Mouse (Mus musculus) spleen, adult 2 months (tissue): ENCODE results near the gene Adap2. TPM values are rescaled to one million over a fixed set of nuclear protein-coding genes. Genes with fewer than 3 reads are reported as not detected.

Source experiments
- DNase-seq, 2 experiments: peaks; one replicate each; pipeline versions ENCODE4 v3.0.0 to v3.0.0-alpha.2; 2012 to 2021; ENCODE audit warnings: low spot score in 2 of 2, low read depth in 1 of 2
- H3K27ac ChIP-seq: fragments of 200-500 bp; 2 replicates; pipeline ENCODE4 v1.5.1; 2012; ENCODE audit warnings: low read length, inconsistent platforms; ENCODE audit not compliant: insufficient read depth
- H3K27me3 ChIP-seq: fragments of 200-500 bp; 2 replicates; pipeline ENCODE4 v1.6.1; 2012; ENCODE audit warnings: mild to moderate bottlenecking, moderate library complexity, low read length, inconsistent platforms; ENCODE audit not compliant: control insufficient read depth, insufficient read depth
- H3K36me3 ChIP-seq: fragments of 200-500 bp; 2 replicates; pipeline ENCODE4 v1.6.1; 2012; ENCODE audit warnings: mild to moderate bottlenecking, low read length, inconsistent platforms; ENCODE audit not compliant: control insufficient read depth, insufficient read depth
- H3K4me1 ChIP-seq: fragments of 200-500 bp; 2 replicates; pipeline ENCODE4 v1.6.1; 2011; ENCODE audit warnings: inconsistent platforms; ENCODE audit not compliant: control insufficient read depth, insufficient read depth, insufficient read length
- H3K4me3 ChIP-seq: fragments of 200-500 bp; 2 replicates; pipeline ENCODE4 v1.5.1; 2011; ENCODE audit warnings: mild to moderate bottlenecking, inconsistent platforms; ENCODE audit not compliant: insufficient read depth, insufficient read length; ENCODE audit errors: extremely low read depth
- CTCF ChIP-seq: fragments of 200-500 bp; IDR thresholded peaks from 2 replicates; pipeline ENCODE4 v1.5.1; 2011; ENCODE audit warnings: mild to moderate bottlenecking, inconsistent platforms; ENCODE audit not compliant: insufficient read depth, insufficient read length, insufficient replicate concordance; ENCODE audit errors: extremely low read depth
- POLR2A ChIP-seq: fragments of 200-500 bp; IDR thresholded peaks from 2 replicates; pipeline ENCODE4 v1.6.1; 2011; ENCODE audit warnings: low read depth, low read length, inconsistent platforms
- WGBS: fragments of 180-500 bp; shearing (Covaris S2); methylation state at CpG from one replicate; pipeline ENCODE4 v1.1.7; 2018; 5-methylcytosine and 5-hydroxymethylcytosine counted together
- polyA plus RNA-seq: library from polyadenylated mRNA; depleted of rRNA; stranded (reverse); fragments of >200 nt; gene quantifications from 2 replicates; pipeline ENCODE4 v1.2.3, GENCODE M21; 2012

Adap2 gene
- polyA plus RNA-seq, 1 experiment: 16.4 TPM

GRCm38 (mm10) chr11:80193827-80194226 is 39.9 kb downstream of the Adap2 start:
- no peak for DNase-seq
- Histone ChIP-seq H3K27ac (no peak overlapping the region), H3K27me3 (no peaks in the 10 kb centered on the region), H3K4me3 (no peak overlapping the region), H3K36me3 (peaks cover 14% of the 10 kb centered on the region), H3K4me1 (no peaks in the 10 kb centered on the region)
- WGBS: 92% methylated on average over 4 of the region's 4 CpGs
- TF ChIP-seq CTCF: no peak
- TF ChIP-seq POLR2A: no peak

- Histone ChIP-seq H3K4me3 (no peak overlapping the region), H3K36me3 (peaks cover 13% of the 10 kb centered on the region), H3K4me1 (no peaks in the 10 kb centered on the region), H3K27me3 (no peaks in the 10 kb centered on the region), H3K27ac (no peak overlapping the region)
- 88% methylated on average over 7 of the region's 7 CpGs for WGBS
- TF ChIP-seq POLR2A (no peak), CTCF (no peak)
- no peak for DNase-seq
Observed at GRCm38 (mm10) chr11:80196351-80196750, 42.4 kb downstream of the Adap2 start.

- H3K27ac ChIP-seq: no peak overlapping the region
- no peak for DNase-seq
- peaks cover 10% of the 10 kb centered on the region for H3K36me3 ChIP-seq
- no peak overlapping the region for H3K4me3 ChIP-seq
- H3K4me1 ChIP-seq: no peaks in the 10 kb centered on the region
- no peaks in the 10 kb centered on the region for H3K27me3 ChIP-seq
- TF ChIP-seq POLR2A (no peak), CTCF (no peak)
- WGBS: 91% methylated on average over 3 of the region's 3 CpGs
Observed at GRCm38 (mm10) chr11:80199316-80199715, 45.4 kb downstream of the Adap2 start.

GRCm38 (mm10) chr11:80199773-80200172 is 45.9 kb downstream of the Adap2 start:
- Histone ChIP-seq H3K4me3 (no peak overlapping the region), H3K27me3 (no peaks in the 10 kb centered on the region), H3K27ac (no peak overlapping the region), H3K36me3 (peaks cover 7% of the 10 kb centered on the region), H3K4me1 (no peaks in the 10 kb centered on the region)
- no peak for TF ChIP-seq POLR2A
- TF ChIP-seq CTCF: no peak
- DNase-seq: no peak
- WGBS: 96% methylated on average over 2 of the region's 2 CpGs

- WGBS: 85% methylated on average over 1 of the region's 1 CpGs
- H3K36me3 ChIP-seq: peaks cover 7% of the 10 kb centered on the region
- TF ChIP-seq CTCF (peak; percentile 38; the same call in 1 of the 2 replicates), POLR2A (no peak)
- H3K27ac ChIP-seq: no peak overlapping the region
- no peak overlapping the region for H3K4me3 ChIP-seq
- H3K27me3 ChIP-seq: no peaks in the 10 kb centered on the region
- H3K4me1 ChIP-seq: no peaks in the 10 kb centered on the region
- DNase-seq: peak in 1 of 2 experiments; percentile 12
Observed at GRCm38 (mm10) chr11:80200326-80200725, 46.4 kb downstream of the Adap2 start.

GRCm38 (mm10) chr11:80202296-80202695 is 48.4 kb downstream of the Adap2 start:
- no peak for TF ChIP-seq POLR2A
- no peak for TF ChIP-seq CTCF
- H3K4me3 ChIP-seq: no peak overlapping the region
- no peaks in the 10 kb centered on the region for H3K27me3 ChIP-seq
- WGBS: 87% methylated on average over 6 of the region's 6 CpGs
- no peak for DNase-seq
- no peak overlapping the region for H3K27ac ChIP-seq
- peaks cover 7% of the 10 kb centered on the region for H3K36me3 ChIP-seq
- H3K4me1 ChIP-seq: no peaks in the 10 kb centered on the region

GRCm38 (mm10) chr11:80204037-80204436 is 50.1 kb downstream of the Adap2 start:
- Histone ChIP-seq H3K27ac (no peak overlapping the region), H3K4me1 (no peaks in the 10 kb centered on the region), H3K4me3 (no peak overlapping the region), H3K27me3 (no peaks in the 10 kb centered on the region), H3K36me3 (no peaks in the 10 kb centered on the region)
- DNase-seq: no peak
- 84% methylated on average over 3 of the region's 3 CpGs for WGBS
- TF ChIP-seq POLR2A: no peak
- TF ChIP-seq CTCF: no peak
